ENCODE assay signal across 10 mouse cellular contexts in the genomic region with DNA sequence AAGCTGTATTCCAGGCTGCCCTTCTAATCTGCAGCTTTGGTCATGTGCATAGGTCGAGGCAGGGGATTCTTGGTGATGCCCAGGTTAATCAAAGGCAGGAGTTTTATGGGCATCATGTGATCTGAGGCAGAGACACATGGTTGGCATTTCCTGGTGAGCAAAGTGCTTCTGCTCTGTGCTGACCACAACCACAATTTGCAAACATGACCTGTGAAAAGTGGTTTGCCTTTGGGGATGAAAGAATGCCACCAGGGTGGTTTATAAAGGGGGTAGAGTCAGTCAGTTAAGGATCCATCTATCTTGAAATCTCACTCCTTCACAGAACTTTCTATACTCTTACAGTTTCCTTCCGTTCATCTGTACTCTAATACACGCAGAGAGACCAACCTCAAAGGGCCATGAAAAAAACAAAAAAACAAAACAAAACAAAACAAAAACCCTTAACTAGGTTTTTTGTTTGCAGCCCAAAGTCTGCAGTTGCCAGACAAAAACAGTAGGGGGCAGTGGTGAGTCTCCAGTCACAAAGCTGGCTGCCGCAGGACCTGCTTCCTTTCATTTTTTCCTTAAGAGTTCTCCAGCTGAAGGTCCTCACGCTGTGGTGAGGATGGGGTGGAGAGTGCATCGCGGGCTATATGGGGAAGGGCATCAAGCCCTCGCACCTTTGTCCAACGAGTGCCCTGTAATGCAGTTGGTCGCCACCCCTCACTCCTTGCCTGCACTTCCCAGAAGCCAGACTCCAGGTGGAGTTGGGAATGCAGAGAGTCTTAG. TPM values are rescaled to one million over a fixed set of nuclear protein-coding genes. Genes with fewer than 3 reads are reported as not detected.
A peak's percentile ranks its signal among the peaks of the same experiment; 100 is the strongest.
DNase-seq lines count a peak whose midpoint lies in the region; ATAC-seq and TF ChIP-seq lines count a peak whose summit lies in the region.
"Had no signal": no experiment of that assay in that cellular context is flagged by ENCODE, and none has a peak within 500 bp of the region (broad histone marks: within the 10 kb centered on the region; RNA-seq: fewer than 3 reads in every experiment).

No protein-coding gene starts in this region.

- no peaks in the 10 kb centered on the region for H3K27me3 ChIP-seq in kidney, adult 2 months (replicated peaks; ENCODE audit: control insufficient read depth, insufficient read depth, low read length)
- H3K27me3 ChIP-seq in Patski: peaks cover 8% of the 10 kb centered on the region
- H3K27me3 ChIP-seq in limb, embryonic 12.5 days: peaks cover 3% of the 10 kb centered on the region; the same call in 1 of the 2 replicates
- no peaks in the 10 kb centered on the region for H3K27me3 ChIP-seq in neural tube, embryonic 11.5 days (ENCODE audit: control insufficient read depth, insufficient read depth, low read length)
- H3K27me3 ChIP-seq: embryonic facial prominence, embryonic 12.5 days had no signal

- ATAC-seq in Patski: no peak
- ATAC-seq in hematopoietic stem cell, adult 5-6 weeks (replicated peaks in 1 of 2; ENCODE audit: insufficient read depth in 1 of 2, low FRiP score in 2 of 2, low TSS enrichment in 1 of 2, low read depth in 1 of 2, poor library complexity in 2 of 2, severe bottlenecking in 2 of 2): peak; percentile 52; a peak in 3 of 4 replicates
- ATAC-seq in limb, embryonic 12.5 days (ENCODE audit: insufficient number of reproducible peaks, insufficient read depth, low FRiP score, low TSS enrichment, low read depth): no peak
- no peak for ATAC-seq in neural tube, embryonic 11.5 days (ENCODE audit: insufficient read depth, low FRiP score, low TSS enrichment)

- H3K27ac ChIP-seq in kidney, adult 2 months (ENCODE audit: insufficient read depth, low read depth, low read length): no peak overlapping the region
- H3K27ac ChIP-seq in limb, embryonic 12.5 days: no peak overlapping the region
- H3K27ac ChIP-seq in neural tube, embryonic 11.5 days (ENCODE audit: low read depth, low read length): no peak overlapping the region
- H3K27ac ChIP-seq: embryonic facial prominence, embryonic 12.5 days had no signal

- H3K36me3 ChIP-seq in kidney, adult 2 months (ENCODE audit: control insufficient read depth, insufficient read depth, low read length): no peaks in the 10 kb centered on the region
- H3K36me3 ChIP-seq in limb, embryonic 12.5 days: no peaks in the 10 kb centered on the region
- no peaks in the 10 kb centered on the region for H3K36me3 ChIP-seq in neural tube, embryonic 11.5 days (ENCODE audit: control insufficient read depth, insufficient read depth, low read length)
- H3K36me3 ChIP-seq: embryonic facial prominence, embryonic 12.5 days had no signal

- no peak for TF ChIP-seq POLR2A in kidney, adult 2 months (IDR thresholded peaks at IDR 0.05; ENCODE audit: low read depth, low read length)

- DNase-seq in kidney, adult 2 months: no peak
- DNase-seq in kidney, adult 11 months: no peak
- DNase-seq in Patski (ENCODE audit: low read depth, low spot score): no peak
- DNase-seq in embryo, embryonic 10.5 days (ENCODE audit: low spot score): peak; percentile 74
- DNase-seq in neural tube, embryonic 11.5 days (ENCODE audit: low spot score): peak; percentile 52
- no peak for DNase-seq in adipocyte (ENCODE audit: low spot score)

- H3K4me2 ChIP-seq in limb, embryonic 12.5 days: 0 out of 2 replicates have a peak overlapping the region, but pooled peaks have one; percentile 23
- H3K4me2 ChIP-seq in neural tube, embryonic 11.5 days (ENCODE audit: low read depth): no peak overlapping the region
- H3K4me2 ChIP-seq: embryonic facial prominence, embryonic 12.5 days had no signal

- no peak overlapping the region for H3K9ac ChIP-seq in limb, embryonic 12.5 days (replicated peaks)
- H3K9ac ChIP-seq in neural tube, embryonic 11.5 days (ENCODE audit: low read length): no peak overlapping the region
- H3K9ac ChIP-seq: embryonic facial prominence, embryonic 12.5 days had no signal

- TF ChIP-seq CTCF in kidney, adult 2 months (conservative IDR thresholded peaks at IDR 0.05; ENCODE audit: insufficient read depth, insufficient read length, low read depth, low read length): peak; percentile 54
- peak; percentile 57 for TF ChIP-seq CTCF in Patski (IDR thresholded peaks at IDR 0.05)

- in situ Hi-C loops in Patski (cut with MboI; ENCODE audit: low pct_unique_long_range_greater_than_20kb): no loop called here

- CTCF ChIA-PET in Patski (lab: Charles Lee): no interaction called here

- POLR2A ChIA-PET in Patski (lab: Charles Lee): no interaction called here

- H3K4me1 ChIP-seq in kidney, adult 2 months (ENCODE audit: control insufficient read depth, insufficient read depth, low read length): no peaks in the 10 kb centered on the region
- H3K4me1 ChIP-seq in limb, embryonic 12.5 days (replicated peaks): peaks cover 11% of the 10 kb centered on the region
- H3K4me1 ChIP-seq in neural tube, embryonic 11.5 days (ENCODE audit: control insufficient read depth, insufficient read depth, low read length): 0 out of 2 replicates have a peak, but pooled peaks cover 3% of the 10 kb centered on the region
- H3K4me1 ChIP-seq: embryonic facial prominence, embryonic 12.5 days had no signal

- no peak overlapping the region for H3K4me3 ChIP-seq in kidney, adult 2 months (ENCODE audit: insufficient read depth, low read depth, low read length)
- no peak overlapping the region for H3K4me3 ChIP-seq in limb, embryonic 12.5 days (replicated peaks)
- no peak overlapping the region for H3K4me3 ChIP-seq in neural tube, embryonic 11.5 days (ENCODE audit: low read depth, low read length)
- H3K4me3 ChIP-seq: embryonic facial prominence, embryonic 12.5 days; myocyte had no signal

- WGBS in kidney, adult 2 months: 50% methylated on average over 10 of the region's 10 CpGs
- WGBS in limb, embryonic 12.5 days: 36% methylated on average over 10 of the region's 10 CpGs
- WGBS in neural tube, embryonic 11.5 days: 42% methylated on average over 10 of the region's 10 CpGs

- H3K9me3 ChIP-seq in limb, embryonic 12.5 days: no peaks in the 10 kb centered on the region
- no peaks in the 10 kb centered on the region for H3K9me3 ChIP-seq in neural tube, embryonic 11.5 days (ENCODE audit: control insufficient read depth, low read length)
- H3K9me3 ChIP-seq: embryonic facial prominence, embryonic 12.5 days had no signal

RNA-seq across cellular contexts. Expression of a gene that starts 56.3 kb away (rescaled TPM):
- 0.27 and 0.59 TPM in 2 replicates for polyA plus RNA-seq in kidney, adult 2 months (2012; rRNA removed)
- polyA plus RNA-seq in Patski (2021): not detected
- total RNA-seq in hematopoietic stem cell, adult 5-6 weeks (2017): 10.0 and 19.8 TPM in 2 replicates
- polyA plus RNA-seq in limb, embryonic 12.5 days (2016; fragmentation: Nextera tagmentation; extraction: Ambion mirVana): 1.8 and 2.5 TPM in 2 replicates
- polyA plus RNA-seq in neural tube, embryonic 11.5 days (2014; fragmentation: Nextera tagmentation; extraction: Ambion mirVana): 0.58 and 0.66 TPM in 2 replicates
- polyA plus RNA-seq: myocyte had no signal

Comparison
In these comparisons a context has a peak if more than half of its experiments do, and no peak if none do; other contexts are left out.
1. DNase-seq: peak in embryo, embryonic 10.5 days (single experiment) and neural tube, embryonic 11.5 days (single experiment); none in kidney, adult 2 months (single experiment), kidney, adult 11 months (single experiment), Patski (single experiment) and adipocyte (single experiment).
2. ATAC-seq: peak in hematopoietic stem cell, adult 5-6 weeks (2 of 2); none in Patski (single experiment), limb, embryonic 12.5 days (single experiment) and neural tube, embryonic 11.5 days (single experiment).